Mouse (Mus musculus) midbrain, embryonic 13.5 days (tissue): Measurements from ENCODE around the gene Ap1ar. TPM values are rescaled to one million over a fixed set of nuclear protein-coding genes. Genes with fewer than 3 reads are reported as not detected.

Experiments used
- ATAC-seq: fragments of 200-750 bp; cut with Nextera tagmentation; 2 replicates; pipeline ENCODE4 v1.8.0; 2017; ENCODE audit warnings: mild to moderate bottlenecking, moderate TSS enrichment, moderate library complexity
- H3K27ac ChIP-seq: fragments of 300-500 bp; sonication (generic); 2 replicates; pipeline ENCODE4 v1.5.1; 2015; ENCODE audit warnings: inconsistent platforms, mild to moderate bottlenecking, moderate library complexity
- H3K27me3 ChIP-seq: fragments of 300-500 bp; sonication (generic); 2 replicates; pipeline ENCODE4 v1.6.1; 2015; ENCODE audit warnings: mild to moderate bottlenecking, inconsistent platforms
- H3K36me3 ChIP-seq: fragments of 300-500 bp; sonication (generic); 2 replicates; pipeline ENCODE4 v1.6.1; 2015; ENCODE audit warnings: mild to moderate bottlenecking, inconsistent platforms
- H3K4me1 ChIP-seq: fragments of 300-500 bp; sonication (generic); replicated peaks from 2 replicates; pipeline ENCODE4 v1.6.1; 2015; ENCODE audit warnings: inconsistent platforms
- H3K4me2 ChIP-seq: fragments of 300-500 bp; sonication (generic); replicated peaks from 2 replicates; pipeline ENCODE4 v1.6.1; 2015; ENCODE audit warnings: moderate library complexity, mild to moderate bottlenecking, inconsistent platforms
- H3K4me3 ChIP-seq: fragments of 300-500 bp; sonication (generic); replicated peaks from 2 replicates; pipeline ENCODE4 v1.5.1; 2015; ENCODE audit warnings: mild to moderate bottlenecking, inconsistent platforms
- H3K9ac ChIP-seq: fragments of 300-500 bp; sonication (generic); replicated peaks from 2 replicates; pipeline ENCODE4 v1.6.1; 2015; ENCODE audit warnings: mild to moderate bottlenecking, inconsistent platforms
- H3K9me3 ChIP-seq: fragments of 300-500 bp; sonication (generic); 2 replicates; pipeline ENCODE4 v1.6.1; 2016; ENCODE audit warnings: mild to moderate bottlenecking, inconsistent platforms
- WGBS: fragments of 180-500 bp; shearing (Covaris S2); methylation state at CpG from one replicate; pipeline ENCODE4 v1.1.7; 2015; 5-methylcytosine and 5-hydroxymethylcytosine counted together
- polyA plus RNA-seq: library from polyadenylated mRNA; unstranded; fragments of >200 nt; fragmentation: Nextera tagmentation; extraction: Ambion mirVana; gene quantifications from 2 replicates; pipeline ENCODE4 v1.2.1, GENCODE M21; 2015

Ap1ar gene
- polyA plus RNA-seq, 1 experiment from 2014 or later, result 70.8 TPM

GRCm38 (mm10) chr3:127861340-127861739, 24.0 kb upstream of the Ap1ar start:
- no peaks in the 10 kb centered on the region for H3K27me3 ChIP-seq
- no peaks in the 10 kb centered on the region for H3K36me3 ChIP-seq
- WGBS, result 92% methylated on average over 11 of the region's 11 CpGs
- H3K4me2 ChIP-seq, result no peak overlapping the region
- H3K27ac ChIP-seq, result no peak overlapping the region
- no peak overlapping the region for H3K4me3 ChIP-seq
- no peaks in the 10 kb centered on the region for H3K9me3 ChIP-seq
- ATAC-seq, result no peak
- H3K9ac ChIP-seq, result no peak overlapping the region
- H3K4me1 ChIP-seq, result no peaks in the 10 kb centered on the region

GRCm38 (mm10) chr3:127853431-127854206, 16.3 kb upstream of the Ap1ar start:
- peaks cover 7% of the 10 kb centered on the region; the same call in 1 of the 2 replicates for H3K4me1 ChIP-seq
- H3K9ac ChIP-seq, result no peak overlapping the region
- 15% methylated on average over 15 of the region's 15 CpGs for WGBS
- H3K4me3 ChIP-seq, result no peak overlapping the region
- no peak overlapping the region for H3K27ac ChIP-seq
- peak; percentile 77 for ATAC-seq
- H3K36me3 ChIP-seq, result no peaks in the 10 kb centered on the region
- no peak overlapping the region; the same call in 1 of the 2 replicates for H3K4me2 ChIP-seq
- H3K9me3 ChIP-seq, result no peaks in the 10 kb centered on the region
- no peaks in the 10 kb centered on the region for H3K27me3 ChIP-seq

GRCm38 (mm10) chr3:127852722-127853121, 15.4 kb upstream of the Ap1ar start:
- no peak for ATAC-seq
- no peaks in the 10 kb centered on the region for H3K9me3 ChIP-seq
- H3K27me3 ChIP-seq, result no peaks in the 10 kb centered on the region
- 86% methylated on average over 9 of the region's 9 CpGs for WGBS
- H3K9ac ChIP-seq, result no peak overlapping the region
- no peak overlapping the region for H3K27ac ChIP-seq
- no peak overlapping the region for H3K4me2 ChIP-seq
- H3K4me1 ChIP-seq, result peaks cover 7% of the 10 kb centered on the region; the same call in 1 of the 2 replicates
- no peak overlapping the region for H3K4me3 ChIP-seq
- no peaks in the 10 kb centered on the region for H3K36me3 ChIP-seq

- no peak overlapping the region for H3K4me3 ChIP-seq
- no peaks in the 10 kb centered on the region for H3K27me3 ChIP-seq
- H3K36me3 ChIP-seq, result no peaks in the 10 kb centered on the region
- no peak for ATAC-seq
- 59% methylated on average over 9 of the region's 9 CpGs for WGBS
- H3K27ac ChIP-seq, result no peak overlapping the region
- peaks cover 7% of the 10 kb centered on the region; the same call in 1 of the 2 replicates for H3K4me1 ChIP-seq
- H3K9ac ChIP-seq, result no peak overlapping the region
- H3K4me2 ChIP-seq, result no peak overlapping the region
- H3K9me3 ChIP-seq, result 0 out of 2 replicates have a peak, but pooled peaks cover 2% of the 10 kb centered on the region
Measured at GRCm38 (mm10) chr3:127850776-127851646, 13.7 kb upstream of the Ap1ar start.

GRCm38 (mm10) chr3:127849922-127850321, 12.6 kb upstream of the Ap1ar start:
- ATAC-seq, result no peak
- 77% methylated on average over 5 of the region's 5 CpGs for WGBS

GRCm38 (mm10) chr3:127848088-127848808, 10.9 kb upstream of the Ap1ar start:
- no peaks in the 10 kb centered on the region for H3K27me3 ChIP-seq
- H3K4me3 ChIP-seq, result no peak overlapping the region
- H3K4me2 ChIP-seq, result no peak overlapping the region
- H3K36me3 ChIP-seq, result no peaks in the 10 kb centered on the region
- no peaks in the 10 kb centered on the region for H3K4me1 ChIP-seq
- no peak overlapping the region for H3K9ac ChIP-seq
- WGBS, result 84% methylated on average over 11 of the region's 11 CpGs
- H3K9me3 ChIP-seq, result 0 out of 2 replicates have a peak, but pooled peaks cover 2% of the 10 kb centered on the region
- no peak overlapping the region for H3K27ac ChIP-seq
- no peak for ATAC-seq

More at GRCm38 (mm10) chr3:127849922-127850321, 12.6 kb upstream of the Ap1ar start:
- Histone ChIP-seq H3K36me3 (no peaks in the 10 kb centered on the region), H3K27ac (no peak overlapping the region), H3K4me1 (peaks cover 7% of the 10 kb centered on the region; the same call in 1 of the 2 replicates), H3K4me3 (no peak overlapping the region), H3K9ac (no peak overlapping the region), H3K4me2 (no peak overlapping the region), H3K9me3 (0 out of 2 replicates have a peak, but pooled peaks cover 2% of the 10 kb centered on the region), H3K27me3 (no peaks in the 10 kb centered on the region)

GRCm38 (mm10) chr3:127843941-127844327, 6.6 kb upstream of the Ap1ar start:
- no peak overlapping the region for H3K27ac ChIP-seq
- no peaks in the 10 kb centered on the region for H3K4me1 ChIP-seq
- 0 out of 2 replicates have a peak, but pooled peaks cover 2% of the 10 kb centered on the region for H3K9me3 ChIP-seq
- ATAC-seq, result no peak
- H3K4me3 ChIP-seq, result no peak overlapping the region
- no peak overlapping the region for H3K4me2 ChIP-seq
- H3K27me3 ChIP-seq, result peaks cover 3% of the 10 kb centered on the region; the same call in 1 of the 2 replicates
- H3K9ac ChIP-seq, result no peak overlapping the region
- no peaks in the 10 kb centered on the region for H3K36me3 ChIP-seq
- WGBS, result 85% methylated on average over 5 of the region's 5 CpGs

- H3K4me3 ChIP-seq, result no peak overlapping the region
Measured at GRCm38 (mm10) chr3:127843324-127843940, 6.1 kb upstream of the Ap1ar start.

GRCm38 (mm10) chr3:127841926-127842325, 4.6 kb upstream of the Ap1ar start:
- ATAC-seq, result no peak
- WGBS, result 85% methylated on average over 8 of the region's 8 CpGs
- 0 out of 2 replicates have a peak, but pooled peaks cover 2% of the 10 kb centered on the region for H3K9me3 ChIP-seq
- H3K27ac ChIP-seq, result no peak overlapping the region
- no peaks in the 10 kb centered on the region for H3K36me3 ChIP-seq
- H3K4me3 ChIP-seq, result no peak overlapping the region
- no peak overlapping the region for H3K4me2 ChIP-seq
- H3K4me1 ChIP-seq, result peaks cover 6% of the 10 kb centered on the region
- no peak overlapping the region for H3K9ac ChIP-seq
- H3K27me3 ChIP-seq, result peaks cover 3% of the 10 kb centered on the region; the same call in 1 of the 2 replicates

More at GRCm38 (mm10) chr3:127843324-127843940, 6.1 kb upstream of the Ap1ar start:
- Histone ChIP-seq H3K36me3 (no peaks in the 10 kb centered on the region), H3K27ac (no peak overlapping the region), H3K9me3 (0 out of 2 replicates have a peak, but pooled peaks cover 2% of the 10 kb centered on the region), H3K27me3 (peaks cover 3% of the 10 kb centered on the region; the same call in 1 of the 2 replicates), H3K4me1 (no peaks in the 10 kb centered on the region; the same call in 1 of the 2 replicates), H3K4me2 (no peak overlapping the region), H3K9ac (no peak overlapping the region)
- 85% methylated on average over 2 of the region's 2 CpGs for WGBS
- ATAC-seq, result no peak

GRCm38 (mm10) chr3:127837972-127838644, 785 bp upstream of the Ap1ar start:
- H3K4me3 ChIP-seq, result peak overlapping the region; percentile 95
- peaks cover 3% of the 10 kb centered on the region; the same call in 1 of the 2 replicates for H3K27me3 ChIP-seq
- H3K9ac ChIP-seq, result peak overlapping the region; percentile 98
- peaks cover 37% of the 10 kb centered on the region for H3K4me1 ChIP-seq
- H3K36me3 ChIP-seq, result no peaks in the 10 kb centered on the region
- H3K27ac ChIP-seq, result peak overlapping the region; percentile 92
- peak overlapping the region; percentile 87 for H3K4me2 ChIP-seq
- WGBS, result 38% methylated on average over 8 of the region's 8 CpGs
- H3K9me3 ChIP-seq, result no peaks in the 10 kb centered on the region
- ATAC-seq, result no peak
